Mouse (Mus musculus) liver, embryonic 14.5 days (tissue): ENCODE measurements around the gene Taok1. TPM values are rescaled to one million over a fixed set of nuclear protein-coding genes. Genes with fewer than 3 reads are reported as not detected.

ENCODE experiments used
- ATAC-seq: fragments of 200-750 bp; cut with Nextera tagmentation; 2 replicates; pipeline ENCODE4 v1.8.0; 2017; ENCODE audit warnings: moderate number of reproducible peaks, mild to moderate bottlenecking, moderate library complexity; ENCODE audit not compliant: insufficient read depth
- DNase-seq, 3 experiments: peaks; one replicate each; pipeline ENCODE4 v3.0.0-alpha.2; 2012 to 2013; ENCODE audit warnings: low read depth in 3 of 3, low spot score in 3 of 3
- H3K27ac ChIP-seq: fragments of 300-500 bp; sonication (generic); 2 replicates; pipeline ENCODE4 v1.5.1; 2014; ENCODE audit warnings: moderate library complexity, mild to moderate bottlenecking, control low read depth, inconsistent platforms
- H3K27me3 ChIP-seq: fragments of 300-500 bp; sonication (generic); 2 replicates; pipeline ENCODE4 v1.6.1; 2014; ENCODE audit warnings: mild to moderate bottlenecking, low read length, moderate library complexity; ENCODE audit not compliant: control insufficient read depth, insufficient read depth
- H3K36me3 ChIP-seq: fragments of 300-500 bp; sonication (generic); replicated peaks from 2 replicates; pipeline ENCODE4 v1.6.1; 2014; ENCODE audit warnings: low read depth; ENCODE audit not compliant: control insufficient read depth, insufficient read depth
- H3K4me1 ChIP-seq, 2 experiments: fragments of 200-500 bp in 1 of 2; fragments of 300-500 bp in 1 of 2; sonication (generic) in 1 of 2; replicated peaks; 2 replicates each; pipeline ENCODE4 v1.6.1; 2012 to 2014; ENCODE audit warnings: antibody characterized with exemption in 1 of 2, inconsistent platforms in 1 of 2, low read length in 1 of 2; ENCODE audit not compliant: control insufficient read depth in 2 of 2, insufficient read depth in 2 of 2
- H3K4me2 ChIP-seq: fragments of 300-500 bp; sonication (generic); 2 replicates; pipeline ENCODE4 v1.6.1; 2014; ENCODE audit warnings: low read depth, mild to moderate bottlenecking, control low read depth, moderate library complexity
- H3K4me3 ChIP-seq, 2 experiments: fragments of 200-500 bp in 1 of 2; fragments of 300-500 bp in 1 of 2; sonication (generic) in 1 of 2; 2 replicates each; pipeline ENCODE4 v1.5.1; 2012 to 2014; ENCODE audit warnings: low read depth in 2 of 2, low read length in 2 of 2, mild to moderate bottlenecking in 2 of 2, control low read depth in 1 of 2, inconsistent platforms in 1 of 2, moderate library complexity in 1 of 2; ENCODE audit not compliant: insufficient read depth in 1 of 2
- H3K9ac ChIP-seq: fragments of 300-500 bp; sonication (generic); replicated peaks from 2 replicates; pipeline ENCODE4 v1.6.1; 2014; ENCODE audit warnings: mild to moderate bottlenecking, control low read depth, moderate library complexity
- H3K9me3 ChIP-seq: fragments of 300-500 bp; sonication (generic); 2 replicates; pipeline ENCODE4 v1.6.1; 2016; ENCODE audit warnings: low read length, mixed read lengths; ENCODE audit not compliant: control insufficient read depth
- CTCF ChIP-seq: IDR thresholded peaks from 2 replicates; pipeline ENCODE4 v1.5.1; 2016; ENCODE audit warnings: antibody characterized with exemption, low read depth, control low read depth
- EP300 ChIP-seq: IDR thresholded peaks from 2 replicates; pipeline ENCODE4 v1.6.1; 2016; ENCODE audit warnings: antibody characterized with exemption, low read depth
- WGBS: fragments of 180-500 bp; shearing (Covaris S2); extraction: QIAGEN DNeasy Blood & Tissue Kit; methylation state at CpG from one replicate; pipeline ENCODE4 v1.1.7; 2014; ENCODE audit not compliant: insufficient replicate concordance; 5-methylcytosine and 5-hydroxymethylcytosine counted together
- polyA plus RNA-seq, 2 experiments: library from polyadenylated mRNA; depleted of rRNA in 1 of 2; stranded (reverse) in 1 of 2; unstranded in 1 of 2; fragments of >200 nt; fragmentation: Nextera tagmentation in 1 of 2; extraction: Ambion mirVana in 1 of 2; gene quantifications; 2 replicates each; pipeline versions ENCODE4 v1.2.1 to v1.2.3; 2012 to 2014

Taok1 gene
- polyA plus RNA-seq, 2 experiments = 3.3 to 4.0 TPM

GRCm38 (mm10) chr11:77504377-77504776 is 103.2 kb downstream of the Taok1 start:
- no peaks in the 10 kb centered on the region for H3K27me3 ChIP-seq
- 88% methylated on average over 19 of the region's 19 CpGs for WGBS
- no peak overlapping the region for H3K27ac ChIP-seq
- no peaks in the 10 kb centered on the region; the same call in none of the 2 replicates for H3K36me3 ChIP-seq
- DNase-seq = no peak
- ATAC-seq = no peak
- H3K9ac ChIP-seq = no peak overlapping the region
- no peak overlapping the region for H3K4me3 ChIP-seq
- H3K4me2 ChIP-seq = no peak overlapping the region
- TF ChIP-seq EP300 (no peak), CTCF (no peak)
- H3K9me3 ChIP-seq = no peaks in the 10 kb centered on the region
- no peaks in the 10 kb centered on the region; a peak in 2 of 4 replicates for H3K4me1 ChIP-seq

GRCm38 (mm10) chr11:77503511-77503910 is 104.1 kb downstream of the Taok1 start:
- Histone ChIP-seq H3K27me3 (no peaks in the 10 kb centered on the region), H3K4me3 (no peak overlapping the region), H3K9ac (no peak overlapping the region), H3K36me3 (no peaks in the 10 kb centered on the region; the same call in none of the 2 replicates), H3K4me1 (no peaks in the 10 kb centered on the region; a peak in 2 of 4 replicates), H3K4me2 (no peak overlapping the region), H3K27ac (no peak overlapping the region), H3K9me3 (no peaks in the 10 kb centered on the region)
- 47% methylated on average over 3 of the region's 3 CpGs for WGBS
- no peak for ATAC-seq
- no peak for TF ChIP-seq EP300
- TF ChIP-seq CTCF = no peak
- no peak for DNase-seq

- WGBS = 82% methylated on average over 6 of the region's 6 CpGs
- TF ChIP-seq EP300 (no peak), CTCF (no peak)
- ATAC-seq (no peak), DNase-seq (no peak)
- Histone ChIP-seq H3K9me3 (no peaks in the 10 kb centered on the region), H3K9ac (no peak overlapping the region), H3K27me3 (no peaks in the 10 kb centered on the region), H3K4me3 (no peak overlapping the region), H3K36me3 (no peaks in the 10 kb centered on the region; the same call in none of the 2 replicates), H3K27ac (no peak overlapping the region), H3K4me1 (no peaks in the 10 kb centered on the region), H3K4me2 (no peak overlapping the region)
Measured at GRCm38 (mm10) chr11:77502481-77502880, 105.1 kb downstream of the Taok1 start.

GRCm38 (mm10) chr11:77501971-77502370 is 105.6 kb downstream of the Taok1 start:
- no peak overlapping the region for H3K9ac ChIP-seq
- no peak overlapping the region for H3K4me3 ChIP-seq
- no peaks in the 10 kb centered on the region; the same call in none of the 2 replicates for H3K36me3 ChIP-seq
- no peak for DNase-seq
- TF ChIP-seq CTCF = no peak
- no peak for TF ChIP-seq EP300
- WGBS = 76% methylated on average over 4 of the region's 4 CpGs
- peaks cover 0 to 3% of the 10 kb centered on the region in 2 experiments; a peak in 1 of 4 replicates for H3K4me1 ChIP-seq
- ATAC-seq = no peak
- no peak overlapping the region for H3K27ac ChIP-seq
- no peak overlapping the region for H3K4me2 ChIP-seq
- H3K9me3 ChIP-seq = no peaks in the 10 kb centered on the region
- no peaks in the 10 kb centered on the region for H3K27me3 ChIP-seq

GRCm38 (mm10) chr11:77501392-77501791 is 106.2 kb downstream of the Taok1 start:
- TF ChIP-seq CTCF (peak; percentile 96), EP300 (no peak)
- 21% methylated on average over 5 of the region's 5 CpGs for WGBS
- H3K4me2 ChIP-seq = no peak overlapping the region
- H3K9me3 ChIP-seq = no peaks in the 10 kb centered on the region
- H3K27ac ChIP-seq = no peak overlapping the region
- no peak overlapping the region for H3K9ac ChIP-seq
- H3K36me3 ChIP-seq = no peaks in the 10 kb centered on the region; the same call in none of the 2 replicates
- ATAC-seq = no peak
- peak in 2 of 3 experiments; percentile 57 to 58 for DNase-seq
- peaks cover 0 to 5% of the 10 kb centered on the region in 2 experiments; a peak in 2 of 4 replicates for H3K4me1 ChIP-seq
- no peak overlapping the region for H3K4me3 ChIP-seq
- H3K27me3 ChIP-seq = no peaks in the 10 kb centered on the region
